Mouse (Mus musculus): Measurements from ENCODE around the gene Cdc42ep4.

GRCm38 (mm10) chr11:113771187-113771586 is 19.5 kb upstream of the Cdc42ep4 start:
- no peak for TF ChIP-seq POLR2A (IDR thresholded peaks at IDR 0.05; ENCODE audit: insufficient read length, low read depth)
- no peak for TF ChIP-seq MYOG (IDR thresholded peaks at IDR 0.05; ENCODE audit: control insufficient read depth in 1 of 3, insufficient read depth in 1 of 3, insufficient read length in 2 of 3, low read depth in 2 of 3)
- no peak for TF ChIP-seq E2F4 (IDR thresholded peaks at IDR 0.05; ENCODE audit: insufficient read depth)
- no peak for TF ChIP-seq SRF (IDR thresholded peaks at IDR 0.05; ENCODE audit: control insufficient read depth, insufficient read length, low read depth)
- no peak for TF ChIP-seq POLR2AphosphoS2 (IDR thresholded peaks at IDR 0.05; ENCODE audit: insufficient read length, low read depth)
- no peak for TF ChIP-seq USF1 (IDR thresholded peaks at IDR 0.05; ENCODE audit: low read depth)
- TF ChIP-seq TCF12 (IDR thresholded peaks at IDR 0.05; ENCODE audit: insufficient read depth, poor library complexity, severe bottlenecking) = no peak
- TF ChIP-seq CEBPB (IDR thresholded peaks at IDR 0.05; ENCODE audit: insufficient read depth, poor library complexity, severe bottlenecking) = no peak

Measured in myocyte (in vitro differentiated cells).